Mouse (Mus musculus) urinary bladder, postnatal 36 days (tissue): ENCODE data around the gene Ddx18.

Experiments
- DNase-seq, 2 experiments: peaks; one replicate each; pipeline ENCODE4 v3.0.0; 2022; ENCODE audit warnings: low spot score in 2 of 2, mixed read lengths in 1 of 2

Gene Ddx18

GRCm38 (mm10) chr1:121527600-121528398 lies 40.0 kb downstream of the Ddx18 start:
- no peak for DNase-seq

- no peak for DNase-seq
These were observed 40.7 kb downstream of the Ddx18 start for GRCm38 (mm10) chr1:121527061-121527460.

GRCm38 (mm10) chr1:121518609-121519008 lies 49.2 kb downstream of the Ddx18 start:
- no peak for DNase-seq

GRCm38 (mm10) chr1:121511966-121512365 lies 55.8 kb downstream of the Ddx18 start:
- DNase-seq, result no peak

GRCm38 (mm10) chr1:121511186-121511585 lies 56.6 kb downstream of the Ddx18 start:
- DNase-seq, result no peak

- DNase-seq, result no peak
These were observed 57.2 kb downstream of the Ddx18 start for GRCm38 (mm10) chr1:121510420-121511140.

- DNase-seq, result no peak
These were observed 59.1 kb downstream of the Ddx18 start for GRCm38 (mm10) chr1:121508729-121509128.
